Mouse (Mus musculus) testis, postnatal 14 days (tissue): ENCODE measurements around the gene Zfp217.

Experiments
- DNase-seq: peaks from one replicate; pipeline ENCODE4 v3.0.0; 2021; ENCODE audit warnings: low spot score

The Zfp217 gene

GRCm38 (mm10) chr2:170132716-170133092, 15.2 kb downstream of the Zfp217 start:
- no peak for DNase-seq

- no peak for DNase-seq
These were observed 15.9 kb downstream of the Zfp217 start for GRCm38 (mm10) chr2:170131981-170132460.

GRCm38 (mm10) chr2:170130780-170131645, 16.9 kb downstream of the Zfp217 start:
- DNase-seq = peak; percentile 88

GRCm38 (mm10) chr2:170129923-170130779, 17.8 kb downstream of the Zfp217 start:
- DNase-seq = peak; percentile 59

- no peak for DNase-seq
These were observed 18.5 kb downstream of the Zfp217 start for GRCm38 (mm10) chr2:170129248-170129922.

- no peak for DNase-seq
These were observed 19.2 kb downstream of the Zfp217 start for GRCm38 (mm10) chr2:170128461-170129247.

- no peak for DNase-seq
These were observed 20.4 kb downstream of the Zfp217 start for GRCm38 (mm10) chr2:170127523-170127922.

- no peak for DNase-seq
These were observed 21.6 kb downstream of the Zfp217 start for GRCm38 (mm10) chr2:170126266-170126665.

- DNase-seq = no peak
These were observed 25.7 kb downstream of the Zfp217 start for GRCm38 (mm10) chr2:170122197-170122596.

- no peak for DNase-seq
These were observed 27.5 kb downstream of the Zfp217 start for GRCm38 (mm10) chr2:170120139-170121027.

- DNase-seq = no peak
These were observed 31.1 kb downstream of the Zfp217 start for GRCm38 (mm10) chr2:170116704-170117281.

- DNase-seq = no peak
These were observed 37.6 kb downstream of the Zfp217 start for GRCm38 (mm10) chr2:170110306-170110705.

- DNase-seq = no peak
These were observed 38.4 kb downstream of the Zfp217 start for GRCm38 (mm10) chr2:170109528-170109927.

- DNase-seq = no peak
These were observed 40.1 kb downstream of the Zfp217 start for GRCm38 (mm10) chr2:170107791-170108190.

- no peak for DNase-seq
These were observed 41.9 kb downstream of the Zfp217 start for GRCm38 (mm10) chr2:170106000-170106399.

- DNase-seq = no peak
These were observed 43.5 kb downstream of the Zfp217 start for GRCm38 (mm10) chr2:170104396-170104795.

GRCm38 (mm10) chr2:170103852-170104251, 44.1 kb downstream of the Zfp217 start:
- DNase-seq = no peak

GRCm38 (mm10) chr2:170103341-170103740, 44.6 kb downstream of the Zfp217 start:
- no peak for DNase-seq

- DNase-seq = no peak
These were observed 46.0 kb downstream of the Zfp217 start for GRCm38 (mm10) chr2:170101932-170102331.

GRCm38 (mm10) chr2:170101132-170101531, 46.8 kb downstream of the Zfp217 start:
- DNase-seq = peak; percentile 82
